Mouse (Mus musculus): ENCODE measurements around the gene Fbxo34.
"Not testable (repeated sequence)": the region's sequence is repeated elsewhere in the genome, so short reads cannot be mapped to it uniquely, and the experiment has no call there.

Gene Fbxo34

DNA sequence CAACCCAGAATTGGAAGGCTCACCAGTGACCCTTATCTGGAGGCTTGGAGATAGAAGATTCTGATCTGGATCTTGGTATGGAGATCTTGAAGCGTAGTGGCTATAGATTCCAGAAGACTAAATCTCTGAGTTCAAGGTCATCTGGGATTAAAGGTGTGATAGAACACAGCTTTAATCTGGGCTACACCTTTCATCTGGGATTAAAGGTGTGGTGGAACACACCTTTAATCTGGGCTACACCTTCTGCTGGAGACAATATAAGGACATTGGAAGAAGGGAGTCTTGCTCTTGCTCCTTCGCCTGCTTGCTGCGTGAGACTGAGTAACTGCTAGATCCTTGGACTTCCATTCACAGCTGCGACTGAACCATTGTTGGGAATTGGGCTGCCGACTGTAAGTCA lies at the start of gene Fbxo34:
TSS of gene Fbxo34 (plus strand) at position 301 of the 400 bp plus-strand sequence.
- DNase-seq (ENCODE audit: inconsistent ontology term) = not testable (repeated sequence)

DNA sequence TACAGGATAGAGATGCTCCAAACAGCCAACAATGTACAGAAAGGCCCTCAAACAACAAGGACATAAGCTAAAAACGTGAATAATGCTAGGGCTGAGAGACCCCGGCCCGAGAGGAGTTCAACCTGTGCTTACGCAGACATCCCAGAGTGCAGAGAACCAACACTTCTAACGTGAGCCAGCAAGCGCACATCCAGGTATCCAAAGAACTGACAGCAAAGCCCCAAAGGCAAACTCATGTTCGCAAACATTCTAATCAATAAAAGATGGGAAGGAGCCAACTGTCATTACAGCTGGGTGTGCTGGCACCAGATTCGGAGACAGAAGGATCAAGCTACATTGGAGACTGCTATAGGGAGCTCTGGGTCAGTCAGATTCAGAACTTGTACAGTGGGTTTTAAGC lies 47.5 kb upstream of the Fbxo34 start:
- DNase-seq (ENCODE audit: inconsistent ontology term) = no peak

DNA sequence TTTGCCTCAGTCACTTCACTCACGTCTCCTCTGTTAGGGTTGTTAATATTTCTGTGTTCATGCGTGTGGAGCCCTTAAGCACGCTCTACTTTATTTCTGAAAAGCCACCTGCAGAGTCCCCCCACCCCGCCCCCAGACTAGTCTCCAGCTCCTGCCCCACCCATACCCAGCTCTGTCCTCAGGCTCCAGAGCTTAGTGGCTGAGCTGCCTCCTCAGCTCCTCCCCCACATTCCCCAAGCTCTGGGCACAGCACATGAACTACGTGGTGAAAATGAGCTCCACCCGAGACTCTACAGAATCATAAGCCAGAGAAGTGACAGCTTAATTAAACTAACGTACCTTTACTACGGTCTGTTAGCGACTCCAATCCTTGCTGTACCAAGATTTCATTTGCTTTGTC lies 44.2 kb upstream of the Fbxo34 start:
- DNase-seq (ENCODE audit: inconsistent ontology term) = no peak

DNA sequence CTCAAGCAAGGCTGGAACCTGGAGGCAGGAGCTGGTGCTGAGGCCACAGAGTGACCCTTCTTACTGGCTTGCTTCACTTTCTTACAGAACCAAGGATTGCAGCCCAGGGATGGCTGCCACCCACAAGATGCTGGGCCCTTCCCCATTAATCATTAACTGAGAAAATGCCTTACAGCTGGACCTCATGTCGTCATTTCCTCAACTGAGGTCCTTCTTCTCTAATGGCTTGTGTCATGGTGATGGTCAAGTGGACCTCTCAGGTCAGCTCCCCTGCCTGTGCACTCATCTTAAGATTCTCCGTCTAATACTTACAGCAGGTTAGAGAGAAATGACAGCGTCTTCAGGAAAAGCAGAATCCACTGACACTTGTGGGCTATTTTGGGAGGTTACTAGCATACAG lies 32.9 kb upstream of the Fbxo34 start:
- DNase-seq (ENCODE audit: inconsistent ontology term) = no peak

DNA sequence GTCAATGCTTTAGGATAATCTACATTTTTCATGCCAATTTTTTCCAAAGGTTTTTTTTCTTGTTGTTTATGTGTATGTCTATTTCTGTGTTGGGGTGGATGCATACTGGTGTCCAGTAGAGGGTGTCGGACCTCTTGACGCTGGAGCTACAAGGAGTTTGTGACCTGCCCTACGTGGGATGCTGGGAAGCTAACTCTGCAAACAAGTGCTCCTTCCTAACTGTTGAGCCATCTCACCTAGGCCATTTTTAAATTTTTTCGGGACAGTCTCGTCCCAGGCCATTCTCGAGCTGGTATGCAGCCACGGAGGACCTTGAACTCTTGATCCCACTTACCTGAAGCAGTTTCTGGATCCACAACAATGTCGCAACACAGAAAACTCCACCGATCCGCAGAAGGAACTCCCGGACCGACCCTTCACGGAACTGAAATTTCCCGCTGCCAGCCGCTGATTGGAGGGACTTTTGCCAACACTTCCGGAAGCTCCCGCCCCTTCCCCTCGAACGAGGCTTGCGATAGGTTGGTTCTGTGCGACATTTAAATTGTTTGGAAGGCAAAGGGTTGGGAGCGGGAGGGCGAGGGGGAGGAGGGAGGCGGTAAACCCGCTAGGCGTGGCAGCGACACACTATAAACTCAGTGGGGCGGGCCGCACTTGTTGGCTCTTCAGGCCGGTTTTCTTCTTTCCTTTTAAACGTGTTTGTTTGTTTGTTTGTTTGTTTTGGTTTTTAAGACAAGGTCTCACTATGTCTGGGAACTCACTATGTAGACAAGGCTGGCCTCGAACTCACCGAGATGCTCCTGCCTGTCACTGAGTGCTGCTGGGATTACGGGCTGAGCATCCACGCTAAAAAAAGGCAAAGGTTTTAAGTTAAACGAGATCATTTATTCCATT lies 32.2 kb upstream of the Fbxo34 start, which contains the start of gene Dlgap5:
TSS of gene Dlgap5 (minus strand) at position 633 of the 891 bp plus-strand sequence.
- DNase-seq (ENCODE audit: inconsistent ontology term) = peak; percentile 97

DNA sequence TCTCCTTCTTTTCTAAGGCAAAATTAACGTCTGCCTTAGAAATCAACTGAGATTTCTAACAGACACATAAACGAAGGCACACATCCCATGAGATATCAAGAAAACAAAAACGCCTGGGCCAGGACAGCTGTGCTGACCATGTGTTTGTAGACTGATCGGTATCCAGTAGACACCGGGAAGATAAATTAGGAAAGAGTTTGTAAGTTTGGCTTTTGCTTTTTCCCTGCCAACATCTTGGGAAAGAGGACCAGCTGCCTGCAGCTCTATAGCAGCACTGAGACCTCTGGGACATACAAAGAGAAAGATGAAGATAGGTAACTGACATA lies 31.6 kb upstream of the Fbxo34 start:
- no peak for DNase-seq (ENCODE audit: inconsistent ontology term)

DNA sequence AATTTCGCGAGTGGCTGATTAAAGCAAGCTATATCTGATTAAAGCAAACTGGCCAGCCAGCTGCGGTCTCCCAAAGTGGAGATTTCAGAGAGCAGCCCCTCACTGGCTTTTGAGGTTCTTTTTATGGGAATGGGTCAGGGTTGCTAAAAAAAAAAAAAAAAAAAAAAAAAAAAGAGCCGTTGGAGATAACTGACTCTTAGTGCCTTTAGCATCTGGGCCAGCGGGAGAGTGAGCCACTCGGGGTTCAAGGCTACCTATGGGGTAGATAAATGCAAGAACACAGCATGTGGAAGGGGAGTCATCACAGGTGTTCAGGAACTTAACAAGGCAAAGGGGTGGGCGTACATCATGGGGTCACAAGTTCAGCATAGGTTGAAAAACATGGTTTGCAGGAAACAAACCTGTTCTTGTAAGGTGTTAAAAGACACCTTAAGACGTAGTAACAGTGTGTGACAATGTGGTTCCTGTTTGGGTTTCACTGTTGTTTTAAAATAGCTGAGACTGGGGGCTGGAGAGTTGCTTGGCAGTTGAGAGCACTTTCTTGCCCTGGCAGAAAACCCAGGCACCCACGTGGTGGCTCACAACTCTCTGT lies 31.1 kb upstream of the Fbxo34 start:
- no peak for DNase-seq (ENCODE audit: inconsistent ontology term)

DNA sequence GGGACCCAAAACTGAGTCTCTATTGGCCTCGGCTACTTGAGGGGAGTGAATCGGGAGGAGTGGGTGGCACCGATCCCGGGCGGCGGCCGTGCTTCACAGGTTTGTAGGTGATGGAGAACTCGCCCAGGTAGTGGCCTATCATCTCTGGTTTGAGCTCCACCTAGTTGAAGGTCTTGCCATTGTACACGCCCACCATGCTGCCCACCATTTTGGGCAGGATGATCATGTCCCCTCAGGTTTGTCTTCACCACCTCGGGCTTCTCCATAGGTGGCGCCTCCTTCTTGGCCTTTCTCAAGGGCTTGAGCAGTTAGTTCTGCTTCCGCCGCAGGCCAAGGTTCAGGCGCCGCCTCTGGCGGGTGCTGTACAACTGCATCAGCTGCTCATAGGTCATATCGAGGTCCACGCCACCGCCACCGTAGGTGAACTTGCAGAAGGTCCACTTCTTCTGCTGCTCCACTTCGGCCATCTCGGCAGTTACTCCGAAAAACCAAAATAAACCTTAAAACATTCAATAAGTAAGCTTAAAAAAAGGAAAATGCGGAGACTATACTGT lies 30.4 kb upstream of the Fbxo34 start:
- DNase-seq (ENCODE audit: inconsistent ontology term) = no peak

DNA sequence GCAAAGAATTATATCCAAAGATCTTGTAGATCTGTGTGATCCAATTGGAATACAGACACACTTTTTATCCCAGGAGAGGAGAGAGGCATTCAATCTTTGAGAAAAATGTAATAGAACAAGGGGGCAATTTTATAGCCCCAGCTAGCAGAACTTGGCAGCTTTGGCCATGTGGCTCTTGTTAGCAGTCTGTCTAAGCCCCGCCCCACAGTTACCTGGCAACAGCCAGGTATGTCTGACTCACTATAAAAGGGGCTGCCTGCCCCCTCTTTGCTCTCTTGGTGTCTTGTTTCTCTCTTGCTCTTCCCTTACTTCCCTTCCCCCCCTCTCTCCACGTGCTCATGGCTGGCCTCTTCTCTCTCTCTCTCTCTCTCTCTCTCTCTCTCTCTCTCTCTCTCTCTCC lies 28.6 kb upstream of the Fbxo34 start:
- no peak for DNase-seq (ENCODE audit: inconsistent ontology term)

DNA sequence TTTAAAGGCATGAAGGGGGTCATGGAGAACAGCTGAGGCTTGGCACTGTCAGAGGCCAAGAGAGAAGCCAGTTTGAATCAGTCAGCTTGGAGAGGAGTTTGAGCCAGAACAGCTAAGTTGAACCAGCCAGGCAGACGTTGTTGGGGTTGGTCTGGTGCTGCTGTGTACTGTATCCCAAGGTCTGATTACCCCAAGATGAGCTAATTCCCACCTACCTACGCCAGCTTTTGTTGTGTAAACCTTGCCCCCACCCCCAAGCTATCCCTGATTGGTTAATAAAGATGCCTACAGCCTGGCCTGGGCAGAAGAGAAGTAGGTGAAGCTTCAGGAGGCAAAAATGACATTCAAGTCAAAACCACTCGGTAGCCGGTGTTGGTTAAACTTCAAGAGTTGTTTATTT lies 27.8 kb upstream of the Fbxo34 start:
- DNase-seq (ENCODE audit: inconsistent ontology term) = no peak

DNA sequence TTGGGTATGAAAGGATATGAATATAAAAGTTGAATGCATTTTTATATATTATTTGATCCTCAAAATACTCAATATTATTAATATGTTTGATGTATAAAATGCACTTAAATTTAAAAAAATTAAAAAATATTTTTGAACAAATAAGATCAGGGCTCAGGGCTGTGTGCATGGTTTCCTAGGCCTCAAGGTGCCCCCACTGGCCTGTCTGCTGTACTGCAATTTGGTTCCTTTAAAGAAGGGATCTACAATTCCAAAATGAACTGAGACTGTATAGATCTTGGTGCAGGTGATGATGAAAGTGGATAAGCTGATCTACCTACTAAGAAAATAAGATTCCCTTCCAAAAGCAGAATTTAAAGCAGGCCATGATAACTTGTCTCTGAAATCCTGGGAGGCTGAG lies 17.2 kb upstream of the Fbxo34 start:
- no peak for DNase-seq (ENCODE audit: inconsistent ontology term)

DNA sequence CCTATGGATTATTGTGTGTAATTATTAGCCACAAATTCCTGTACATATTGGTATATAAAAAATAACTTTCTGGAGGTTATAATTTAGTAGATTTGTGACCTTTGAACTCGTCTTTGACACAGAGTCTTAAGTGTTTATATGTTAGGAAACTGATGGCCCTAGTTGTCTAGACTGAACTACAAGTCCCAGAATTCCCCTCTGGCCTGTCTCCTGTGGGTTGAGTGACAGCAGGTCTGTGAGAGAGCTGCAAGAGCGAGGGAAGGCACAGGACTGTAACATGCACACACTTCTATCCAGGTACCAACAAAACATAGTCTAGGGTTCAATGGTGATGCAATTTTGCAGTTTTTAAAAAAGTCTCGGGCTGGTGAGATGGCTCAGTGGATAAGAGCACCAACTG lies 11.3 kb upstream of the Fbxo34 start:
- DNase-seq (ENCODE audit: inconsistent ontology term) = no peak

DNA sequence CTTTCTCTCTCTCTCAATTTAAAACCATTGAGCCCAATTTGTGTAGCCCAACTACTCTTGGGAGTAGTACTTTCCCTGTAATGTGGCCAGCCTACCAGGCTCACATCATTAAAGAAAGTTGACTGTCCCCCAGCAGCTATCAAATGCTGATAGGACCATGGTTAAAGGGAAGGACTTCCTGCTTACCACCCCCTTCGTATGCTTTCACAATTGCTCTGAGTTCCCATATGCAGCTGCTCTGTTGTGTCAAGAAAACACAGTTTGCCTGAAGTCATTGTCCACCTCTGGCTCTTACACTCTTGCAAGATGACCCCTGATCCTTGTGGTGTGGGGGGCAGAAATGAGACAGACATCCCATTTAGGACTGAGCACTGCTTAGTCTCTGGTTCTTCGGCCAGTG lies 5.3 kb upstream of the Fbxo34 start:
- no peak for DNase-seq (ENCODE audit: inconsistent ontology term)

DNA sequence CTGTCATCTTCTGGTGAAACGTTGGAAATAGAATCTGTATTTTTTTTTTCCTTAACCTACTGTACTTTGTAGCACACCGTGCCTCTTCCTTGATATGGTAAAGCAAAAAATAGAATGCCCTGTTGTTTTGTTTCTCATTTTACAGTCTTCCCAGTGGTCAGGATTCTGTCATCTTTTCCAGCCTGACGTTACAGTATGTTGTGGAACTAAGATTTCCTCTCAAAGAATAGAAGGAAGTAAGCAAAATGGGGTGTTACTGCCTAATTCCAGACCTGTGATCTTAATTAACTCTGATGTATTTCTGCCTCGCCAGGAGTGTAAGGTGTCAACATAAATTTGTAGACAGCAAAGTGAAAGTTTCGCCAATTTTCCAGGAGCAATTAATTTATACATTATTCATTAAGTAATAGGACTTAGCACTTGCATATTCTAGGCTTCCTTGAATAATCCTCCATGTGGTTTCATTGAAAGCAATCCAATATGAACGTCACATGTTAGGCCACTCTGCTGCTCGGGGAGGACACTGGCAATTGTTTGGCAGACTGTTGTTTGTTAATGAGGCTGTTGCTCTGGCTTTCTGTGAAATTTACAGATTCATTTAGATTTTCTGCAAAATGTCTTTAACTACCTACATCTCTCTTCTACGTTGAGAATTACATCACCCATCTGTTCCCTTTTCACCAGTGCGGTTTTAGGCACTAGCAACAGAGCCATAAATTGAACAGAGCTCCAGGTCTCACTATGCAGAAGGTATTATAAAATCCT lies 4.7 kb upstream of the Fbxo34 start:
- no peak for DNase-seq (ENCODE audit: inconsistent ontology term)

DNA sequence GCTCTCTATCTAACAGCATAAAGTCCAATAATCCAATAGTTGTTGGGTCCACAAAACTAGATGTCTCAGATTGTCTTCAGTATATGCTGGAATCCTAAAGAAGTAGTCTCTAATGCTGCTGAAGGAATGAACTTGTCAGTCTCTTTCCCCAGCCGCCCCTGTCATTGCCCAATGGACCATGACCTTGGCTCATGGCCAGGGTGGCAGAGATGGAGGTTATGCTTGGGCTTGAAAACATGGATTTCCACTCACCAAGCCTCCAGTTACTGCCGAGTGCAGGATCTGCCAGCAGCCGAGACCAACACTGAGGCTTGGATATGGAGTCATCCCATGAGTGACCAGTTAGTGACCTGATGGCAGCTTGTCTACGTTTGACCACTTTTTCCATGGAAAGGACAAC lies 9.3 kb downstream of the Fbxo34 start:
- no peak for DNase-seq (ENCODE audit: inconsistent ontology term)

DNA sequence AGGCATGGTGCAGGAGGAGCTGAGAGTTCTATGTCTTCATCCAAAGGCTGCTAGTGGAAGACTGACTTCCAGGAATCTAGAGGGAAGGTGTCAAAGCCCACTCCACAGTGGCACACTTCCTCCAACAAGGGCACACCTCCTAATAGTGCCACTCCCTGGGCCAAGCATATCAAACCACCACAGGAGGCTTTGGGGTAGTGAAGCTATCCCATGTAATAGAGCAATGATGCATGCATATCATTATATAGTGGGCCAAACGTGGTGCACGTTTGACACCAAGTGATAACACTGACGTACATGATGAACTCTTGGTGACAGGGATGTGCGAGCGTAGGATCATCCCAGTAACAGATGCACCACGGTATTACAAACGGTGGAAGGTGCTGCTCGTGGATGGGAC lies 11.8 kb downstream of the Fbxo34 start:
- no peak for DNase-seq (ENCODE audit: inconsistent ontology term)

DNA sequence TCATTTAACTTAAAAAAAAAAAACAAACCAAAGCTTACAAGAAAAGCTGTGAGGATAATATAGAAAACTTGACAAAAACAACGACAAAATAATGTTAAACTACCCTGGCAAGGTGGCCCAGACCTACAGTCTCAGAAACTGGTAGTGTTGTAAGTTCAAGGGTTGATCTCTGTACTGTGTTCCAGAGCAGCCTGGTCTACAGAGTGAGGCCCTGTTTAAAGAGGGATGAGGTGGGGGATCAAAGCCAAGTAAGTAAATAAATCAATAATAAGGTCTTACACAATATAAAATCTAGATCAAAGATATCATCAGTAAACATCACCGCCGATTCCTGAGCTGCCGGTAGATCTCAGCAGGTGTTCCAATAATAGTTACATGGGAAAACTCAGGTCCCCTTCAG lies 12.2 kb downstream of the Fbxo34 start:
- no peak for DNase-seq (ENCODE audit: inconsistent ontology term)

DNA sequence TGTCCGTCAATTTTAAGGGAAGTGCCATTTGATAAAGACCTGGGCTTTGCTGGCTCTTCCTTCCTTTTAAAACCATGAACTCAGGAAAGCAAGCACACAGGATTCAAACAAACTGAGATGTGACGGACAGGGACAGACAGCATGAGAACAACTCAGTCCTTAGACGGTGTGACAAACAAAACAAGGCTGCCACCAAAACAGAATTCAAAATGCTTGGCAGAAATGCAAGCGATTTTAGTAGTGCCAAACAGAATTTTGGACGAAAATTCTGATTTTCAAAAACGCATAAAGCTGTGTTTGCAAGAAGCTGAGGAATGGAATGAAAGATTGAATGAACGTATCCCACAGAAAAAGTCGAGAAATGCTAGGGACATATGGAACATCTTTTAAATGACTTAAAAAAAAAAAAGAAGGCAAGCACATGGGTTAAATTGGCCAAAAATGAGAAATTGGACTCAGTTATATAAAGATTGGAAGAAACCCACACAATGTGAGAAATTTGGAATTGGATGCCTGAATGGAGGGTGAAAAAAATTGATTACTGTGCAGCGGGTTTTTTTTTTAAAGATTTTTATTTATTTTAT lies 12.7 kb downstream of the Fbxo34 start:
- DNase-seq (ENCODE audit: inconsistent ontology term) = no peak

DNA sequence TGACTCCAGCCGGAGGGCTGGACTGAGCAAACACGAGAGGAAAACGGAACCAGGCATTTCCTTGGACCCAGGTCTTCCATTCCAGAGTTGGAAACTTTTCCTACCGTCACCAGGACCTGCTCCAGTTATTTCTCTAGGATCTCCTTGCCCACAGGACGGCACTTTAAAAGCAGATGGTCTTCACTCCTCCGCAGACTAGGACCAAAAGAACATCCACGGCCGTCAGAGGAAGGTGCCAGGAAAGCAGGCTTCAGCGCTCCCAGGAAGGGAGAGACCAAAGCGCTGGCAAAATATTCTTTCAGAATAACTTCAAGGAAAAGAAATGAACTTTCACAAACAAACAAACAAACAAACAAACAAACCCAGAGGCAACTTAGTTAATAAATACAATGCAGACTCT lies 14.2 kb downstream of the Fbxo34 start:
- no peak for DNase-seq (ENCODE audit: inconsistent ontology term)

DNA sequence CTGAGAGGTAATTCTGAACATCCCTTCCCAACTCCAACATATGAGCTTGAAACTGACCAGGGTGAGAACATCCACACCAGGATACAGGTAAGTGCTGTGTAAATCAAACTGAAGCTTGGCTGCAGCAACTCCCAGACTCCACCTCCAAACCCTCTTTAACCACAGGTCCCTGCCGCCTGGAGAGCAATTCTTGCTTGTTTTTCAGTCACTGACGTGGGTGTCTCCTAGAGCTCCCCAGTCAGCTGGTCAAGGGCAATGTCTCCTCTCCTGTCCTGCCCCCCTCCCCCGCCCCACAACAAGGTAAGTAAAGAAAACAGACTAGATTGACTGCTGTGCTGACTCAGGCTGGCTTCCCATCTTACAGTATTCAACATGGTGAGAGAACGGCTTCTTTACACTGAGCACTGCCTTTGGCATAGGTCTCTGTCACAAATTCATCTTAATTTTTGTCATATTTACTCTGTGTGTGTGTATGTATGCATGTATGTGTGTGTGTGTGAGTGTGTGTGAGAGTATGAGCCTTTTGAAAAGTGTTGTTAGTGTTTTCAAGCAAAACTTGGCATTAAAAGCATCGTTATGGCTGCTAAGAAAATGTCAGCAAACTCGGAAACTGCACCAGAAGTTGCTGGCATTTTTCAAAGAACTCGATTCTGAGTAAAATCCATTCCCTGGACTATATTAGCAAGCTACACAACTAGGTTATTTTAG lies 15.4 kb downstream of the Fbxo34 start:
- DNase-seq (ENCODE audit: inconsistent ontology term) = no peak

DNA sequence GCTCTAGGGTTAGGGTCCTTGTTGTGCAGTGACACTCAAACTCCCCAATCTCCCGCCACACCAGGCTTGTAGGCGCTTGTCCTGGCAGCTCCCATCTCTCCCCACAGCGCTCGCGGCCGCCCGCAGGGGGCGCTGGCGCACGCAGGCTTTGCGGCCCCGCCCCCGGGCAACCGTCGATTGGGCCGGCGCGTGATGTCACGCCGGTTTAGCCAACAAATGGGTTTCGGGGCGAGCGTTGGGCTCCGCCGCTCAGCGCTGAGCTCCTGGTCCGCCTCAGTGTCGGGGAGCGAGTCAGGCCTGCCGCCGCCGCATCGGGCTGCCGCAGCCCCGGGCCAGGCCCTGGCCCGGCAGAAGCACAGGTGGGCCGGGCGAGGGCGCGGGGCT lies 22.1 kb downstream of the Fbxo34 start:
- DNase-seq (ENCODE audit: inconsistent ontology term) = peak; percentile 97

Measured in Muller cell, postnatal 12 days (primary cell).